Mouse (Mus musculus) urinary bladder, postnatal 25 days (tissue): ENCODE data around the gene Atp2a2.

Source experiments
- DNase-seq: peaks from one replicate; pipeline ENCODE4 v3.0.0; 2022; ENCODE audit warnings: low spot score

Gene Atp2a2

DNA sequence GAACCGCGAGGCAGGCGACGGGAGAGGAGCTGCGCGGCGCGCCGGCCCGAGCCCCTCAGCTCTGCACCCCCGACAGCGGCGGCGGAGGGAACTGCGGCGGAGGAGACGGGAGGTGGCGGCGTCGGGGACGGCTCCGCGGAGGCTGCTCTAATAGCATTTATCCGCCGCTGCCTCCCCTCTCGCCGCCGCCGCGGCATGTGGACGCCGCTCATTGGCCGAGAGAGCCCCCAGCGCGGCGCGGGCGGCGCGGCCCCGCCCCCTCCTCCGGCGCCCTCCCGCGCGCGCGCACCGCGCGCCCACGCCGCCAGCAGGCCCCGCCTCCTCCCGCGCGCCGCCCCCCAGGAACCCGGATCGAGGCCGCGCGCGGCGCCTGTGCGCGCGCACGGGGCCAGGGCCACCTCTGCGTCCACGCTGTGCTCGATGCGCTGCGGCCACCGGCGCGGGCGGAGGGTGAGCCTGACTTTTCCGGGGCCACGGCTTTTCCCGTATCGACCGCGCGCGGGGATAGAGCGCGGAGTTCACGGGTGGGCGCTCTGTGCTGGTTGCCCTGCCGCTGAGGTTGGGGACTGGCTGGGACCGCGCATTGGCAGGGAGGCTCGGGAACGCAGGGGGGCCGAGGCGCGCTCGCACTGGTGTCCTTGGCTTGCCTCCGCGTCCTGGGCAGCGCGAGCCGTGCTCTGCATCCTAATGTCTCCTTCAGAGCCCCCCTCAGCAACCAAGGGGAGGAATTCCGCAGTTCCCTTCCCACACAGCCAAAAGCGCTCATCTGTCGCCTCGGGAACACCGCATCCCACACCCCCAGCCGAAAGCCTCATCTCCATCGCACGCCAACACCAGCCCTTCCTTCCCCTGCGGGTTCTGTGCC, at the start of gene Atp2a2:
Gene Atp2a2, minus strand, starts transcription at position 149 of the 865 bp plus-strand sequence.
- peak; percentile 93 for DNase-seq

DNA sequence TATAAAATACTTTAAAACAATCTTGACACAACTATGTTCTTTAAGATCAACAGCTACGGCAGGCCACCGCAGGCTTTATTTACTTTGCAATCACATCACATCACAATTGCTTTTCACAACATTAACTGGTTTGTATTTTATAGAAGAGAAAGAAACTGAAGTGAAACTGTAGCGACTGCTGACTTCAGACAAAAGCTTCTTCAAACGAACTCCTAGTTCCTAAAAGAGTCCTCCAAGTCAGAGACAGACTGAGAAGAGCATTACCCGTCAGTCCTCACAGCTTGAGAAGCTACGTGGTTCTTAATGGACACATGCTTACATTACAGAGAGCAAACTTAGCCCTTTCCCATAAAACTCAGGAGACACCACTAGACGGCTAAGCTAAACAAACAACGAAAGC, 48.4 kb upstream of the Atp2a2 start:
- DNase-seq = no peak

DNA sequence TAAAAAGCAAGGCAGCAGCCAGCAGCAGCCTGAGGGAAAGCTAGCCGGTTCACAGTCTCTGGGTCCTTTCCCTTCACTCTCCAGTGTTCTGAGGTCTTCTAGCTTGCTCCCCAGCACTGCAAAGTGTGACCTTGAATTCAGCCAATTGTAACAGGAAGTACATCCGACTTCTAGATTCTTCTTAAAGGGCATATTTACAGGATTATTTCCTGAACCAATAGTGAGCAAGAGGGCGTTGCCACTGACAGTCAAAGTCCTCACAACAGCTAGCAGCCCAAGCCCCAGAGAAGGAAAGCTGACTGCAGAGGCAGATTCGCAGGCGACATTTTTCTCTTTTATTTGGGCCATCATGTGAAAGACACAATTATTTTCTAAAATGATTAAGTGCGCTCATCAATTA, 46.6 kb upstream of the Atp2a2 start:
- DNase-seq = no peak

DNA sequence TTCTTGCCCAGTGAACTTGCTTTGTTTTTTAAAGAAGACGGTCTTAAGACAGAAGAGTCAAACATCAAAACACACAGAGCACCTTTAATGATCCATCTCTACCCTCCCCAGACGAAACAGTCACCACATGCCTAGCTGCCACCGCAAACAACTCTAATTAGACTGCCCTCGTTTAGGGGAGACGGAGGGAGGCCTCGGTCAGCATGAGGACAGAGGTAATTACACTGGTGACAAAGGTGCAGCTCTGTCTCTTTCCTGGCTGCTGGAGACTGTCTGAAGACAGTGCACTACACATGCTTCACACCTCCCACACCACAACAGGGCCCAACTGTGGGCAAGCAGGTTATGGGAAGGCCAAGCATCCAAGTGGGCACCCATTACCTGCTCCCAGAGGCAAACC, 45.8 kb upstream of the Atp2a2 start:
- DNase-seq = no peak

DNA sequence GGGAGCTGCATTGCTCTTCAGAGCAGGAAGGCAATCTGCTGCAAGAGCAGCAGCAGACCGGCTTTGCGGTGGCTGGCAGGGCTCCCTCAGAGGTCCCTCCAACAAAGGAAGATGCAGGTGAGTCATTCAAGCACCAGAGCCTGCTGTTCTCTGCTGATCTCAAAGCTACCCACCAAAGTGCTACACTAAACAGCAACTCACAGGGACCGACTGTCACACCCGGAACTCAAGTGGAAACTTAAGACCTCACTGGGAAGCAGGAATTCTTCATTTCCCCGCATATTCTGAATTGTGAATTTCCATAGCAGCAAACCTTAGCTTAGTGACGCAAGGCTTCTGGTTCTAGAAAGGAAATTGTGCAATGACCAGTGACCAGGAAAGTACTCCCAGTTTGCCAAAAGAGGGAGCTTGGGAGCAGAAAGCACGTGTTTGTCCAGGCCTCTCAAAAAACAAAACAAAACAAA, 45.3 kb upstream of the Atp2a2 start:
- DNase-seq = peak; percentile 40

DNA sequence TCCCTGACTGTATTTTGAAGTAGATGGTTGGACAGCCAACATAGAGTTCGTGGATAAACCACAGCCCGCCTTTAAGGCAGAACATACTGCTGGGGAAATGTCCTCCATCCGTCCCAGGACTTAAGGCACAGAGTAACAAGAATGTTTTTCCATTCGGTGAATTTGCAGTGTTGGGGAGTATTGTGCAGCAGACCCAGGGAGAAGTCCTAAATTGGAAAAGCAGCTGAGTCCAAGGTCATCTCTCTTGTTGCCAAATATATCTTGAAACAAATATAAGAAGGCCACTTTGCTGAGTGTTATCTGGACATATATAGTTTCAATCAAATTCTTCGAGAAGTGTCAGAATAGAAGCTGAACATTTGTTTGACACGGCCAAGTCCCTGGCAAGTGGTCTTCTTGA, 41.4 kb upstream of the Atp2a2 start:
- no peak for DNase-seq

DNA sequence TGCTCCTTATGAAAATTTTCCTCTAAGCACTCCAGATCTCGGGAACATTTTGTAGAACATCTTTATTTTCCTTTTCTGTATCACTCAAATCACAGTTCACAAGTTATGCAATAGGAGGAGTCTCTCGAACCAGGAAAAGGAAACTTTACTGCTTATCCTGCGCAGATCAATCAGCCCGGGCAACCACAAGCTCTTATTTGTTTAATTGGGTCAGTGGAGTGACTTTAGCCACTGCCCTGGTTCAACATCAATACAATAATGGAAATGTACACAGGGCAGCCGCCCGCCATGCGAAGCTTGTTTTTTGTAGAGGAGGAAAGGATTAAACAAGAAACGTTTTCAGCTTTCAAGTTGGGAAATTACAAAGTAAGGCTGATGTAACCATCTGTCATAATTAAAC, 39.8 kb upstream of the Atp2a2 start:
- no peak for DNase-seq

DNA sequence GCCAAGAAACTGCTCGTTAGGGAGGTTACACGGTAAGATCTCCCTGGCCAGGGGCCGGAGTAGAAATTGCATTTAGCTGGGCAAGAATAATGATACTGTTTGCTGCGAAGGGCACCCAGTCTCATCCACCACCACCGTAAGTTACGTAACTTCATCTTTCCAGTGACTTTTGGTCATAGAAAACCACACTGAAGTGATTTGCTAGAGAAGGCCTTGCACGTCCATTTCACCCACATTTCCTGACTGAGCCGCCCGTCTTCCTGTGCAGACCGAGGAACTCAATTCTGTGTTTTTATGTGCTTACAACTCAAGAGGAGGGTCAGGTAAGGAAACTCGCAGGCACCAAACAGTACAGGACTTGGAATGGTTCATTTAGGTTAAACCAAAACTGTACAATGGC, 36.1 kb upstream of the Atp2a2 start:
- no peak for DNase-seq

DNA sequence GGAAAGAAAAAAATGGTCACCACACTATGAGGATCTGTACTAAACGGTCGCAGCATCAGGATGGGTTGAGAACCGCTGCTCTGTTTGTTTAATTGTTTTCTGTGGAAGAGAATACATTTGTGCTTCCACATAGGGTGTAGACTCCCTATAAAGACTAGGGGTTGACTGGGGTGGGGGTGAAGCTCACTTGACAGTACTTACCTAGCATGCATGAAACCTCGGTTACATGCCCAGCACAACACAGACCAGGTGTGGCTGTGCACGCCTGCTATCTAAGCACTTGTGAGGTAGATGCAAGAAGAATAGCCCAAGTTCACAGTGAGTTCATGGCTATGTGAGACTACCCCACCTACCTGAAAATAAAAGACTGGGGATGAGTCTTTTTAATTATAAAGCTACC, 35.6 kb upstream of the Atp2a2 start:
- no peak for DNase-seq

DNA sequence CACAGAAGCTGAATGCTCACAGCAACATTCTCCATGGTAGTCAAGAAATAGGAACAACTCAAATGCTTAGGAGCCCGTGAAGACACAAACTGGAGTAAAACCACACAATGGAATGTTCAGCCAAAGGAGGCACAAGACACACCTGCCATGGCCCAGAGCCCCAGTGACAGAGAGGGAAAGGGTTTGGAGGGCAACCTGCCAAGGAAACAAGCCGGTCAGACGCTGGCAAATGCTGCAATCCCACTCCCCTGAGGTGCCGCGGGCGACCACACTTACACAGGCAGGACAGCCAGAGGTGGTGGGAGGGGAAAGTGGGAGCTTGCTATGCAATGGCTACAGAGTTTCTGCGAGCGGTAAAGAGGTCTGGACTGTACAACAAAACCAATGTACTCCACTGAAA, 31.9 kb upstream of the Atp2a2 start:
- no peak for DNase-seq

DNA sequence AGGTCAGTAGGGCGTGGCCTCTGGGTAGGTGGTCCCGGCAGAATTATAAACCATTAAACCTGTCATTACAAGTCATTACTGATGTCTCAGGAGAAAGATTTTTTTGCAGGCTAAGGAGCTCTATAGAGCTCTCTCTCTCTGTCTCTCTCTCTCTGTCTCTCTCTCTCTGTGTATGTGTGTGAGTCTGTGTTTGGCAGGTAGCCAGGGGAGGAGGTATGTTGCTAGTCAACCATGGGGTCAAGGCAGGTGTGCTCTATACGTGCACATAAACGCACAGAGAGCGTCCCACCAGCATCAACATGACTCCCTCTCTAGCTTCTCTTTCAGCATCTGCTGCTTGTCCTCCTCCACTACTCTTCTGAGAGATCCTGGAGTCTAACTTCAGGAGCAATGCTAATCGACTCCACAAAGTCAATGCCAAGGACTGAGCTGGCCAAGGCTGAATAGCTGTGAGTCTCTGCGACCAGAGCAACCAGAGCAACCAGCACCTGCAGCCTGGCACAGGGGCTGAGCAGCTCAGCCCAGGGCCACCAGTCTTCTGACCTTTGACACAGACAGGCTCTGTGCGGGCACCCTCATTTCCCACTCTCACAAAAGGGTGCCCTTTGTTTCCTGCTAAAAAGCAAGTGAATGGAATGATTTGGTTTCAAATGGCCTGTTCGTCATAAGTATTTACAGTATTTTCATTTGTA, 28.0 kb upstream of the Atp2a2 start:
- DNase-seq = no peak

DNA sequence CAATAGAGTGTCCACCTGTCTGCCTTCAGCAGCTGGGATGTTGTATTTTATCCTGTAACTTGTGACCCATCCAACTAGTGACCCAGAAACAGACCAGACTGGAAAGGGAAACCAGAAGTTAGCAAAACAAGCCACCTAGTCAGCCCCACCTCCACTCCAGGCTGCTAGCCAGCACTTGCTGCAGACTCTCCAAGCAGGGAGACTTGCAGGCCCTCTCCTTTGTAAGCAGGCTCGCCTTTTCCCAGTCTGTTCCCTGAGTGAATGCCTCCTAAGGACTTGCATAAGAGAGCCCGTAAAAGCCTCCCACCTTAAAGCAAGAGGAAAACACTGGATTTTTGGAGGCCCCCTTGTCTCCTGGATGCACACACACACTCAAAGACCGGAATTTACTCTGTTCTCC, 27.3 kb upstream of the Atp2a2 start:
- peak; percentile 44 for DNase-seq

DNA sequence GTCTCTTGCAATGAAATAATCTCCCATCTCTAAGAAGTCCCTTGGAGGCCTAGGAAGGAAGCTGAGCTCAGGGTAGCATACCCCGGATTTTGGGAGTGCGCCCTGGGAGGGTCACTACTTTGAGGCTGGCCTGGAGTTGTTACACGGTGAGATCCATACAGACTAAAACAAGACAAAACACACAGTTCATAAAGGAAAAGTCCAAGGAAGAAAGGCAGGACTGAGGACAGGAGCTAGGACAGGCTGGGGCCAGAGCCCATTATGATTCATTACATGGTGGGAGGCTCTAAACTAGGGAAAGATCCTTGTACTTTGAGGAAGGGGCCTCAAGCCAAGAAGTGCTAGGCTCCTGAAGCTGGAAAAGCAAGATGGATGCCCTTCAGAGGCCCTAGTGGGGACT, 26.6 kb upstream of the Atp2a2 start:
- DNase-seq = no peak

DNA sequence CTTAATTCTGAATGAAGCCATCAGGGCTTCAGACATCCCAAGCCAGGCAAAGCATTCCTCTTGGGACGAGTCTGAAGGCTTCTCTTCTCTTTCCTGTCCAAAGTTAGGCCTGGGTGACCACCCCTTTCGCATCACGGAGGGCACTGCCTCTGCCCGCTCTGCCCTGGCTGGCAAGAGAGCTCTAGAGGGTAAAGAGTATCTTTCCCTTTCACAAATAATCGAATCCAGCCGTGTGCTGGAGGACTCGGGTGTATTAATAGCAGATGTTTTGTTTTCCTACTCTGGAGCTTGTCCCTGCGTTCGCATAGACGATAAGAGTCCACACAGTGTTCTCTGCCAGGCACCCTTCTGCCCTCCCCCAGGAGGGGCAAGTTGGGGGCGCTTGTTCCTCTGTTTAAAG, 25.7 kb upstream of the Atp2a2 start:
- DNase-seq = no peak

DNA sequence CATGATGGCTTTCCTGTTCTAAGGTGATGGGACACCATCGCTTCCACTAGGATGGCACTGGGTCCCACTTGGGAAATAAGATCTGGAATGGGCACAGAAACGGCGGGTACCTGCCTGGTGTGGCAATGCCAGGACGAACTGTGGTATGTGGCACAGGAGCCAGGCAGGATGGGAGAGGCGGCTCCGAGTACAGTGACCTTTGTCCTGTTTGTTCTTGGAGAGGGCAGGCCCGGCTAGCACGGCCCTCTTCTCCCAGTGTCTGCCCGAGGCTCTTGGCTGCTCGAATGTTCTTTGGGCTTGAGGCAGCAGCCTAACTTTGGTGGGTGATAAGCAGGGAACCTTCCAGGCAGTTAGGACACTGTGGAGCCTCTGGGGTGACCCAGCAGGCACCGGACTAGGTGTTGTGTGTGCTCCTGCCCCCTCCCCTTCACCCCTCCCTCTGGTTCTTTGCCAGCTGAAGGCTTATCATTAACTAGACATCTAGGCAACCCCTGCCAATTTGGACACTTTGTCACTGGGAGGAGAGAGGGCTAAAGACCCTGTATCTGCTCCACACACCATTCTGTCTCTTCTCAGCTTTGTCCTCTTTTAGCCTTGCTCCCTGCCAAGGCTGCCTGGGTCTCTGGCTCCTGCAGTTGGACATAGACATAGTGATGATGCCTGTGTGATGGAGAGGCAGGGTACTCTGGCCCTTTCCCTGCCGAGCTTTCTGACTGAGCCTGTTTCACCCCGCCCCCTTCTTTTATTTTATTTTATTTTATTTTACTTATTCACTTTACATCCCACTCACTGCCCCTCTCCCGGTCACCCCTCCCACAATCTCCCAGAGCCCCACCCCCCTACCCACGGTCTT, 25.1 kb upstream of the Atp2a2 start:
- peak; percentile 42 for DNase-seq

DNA sequence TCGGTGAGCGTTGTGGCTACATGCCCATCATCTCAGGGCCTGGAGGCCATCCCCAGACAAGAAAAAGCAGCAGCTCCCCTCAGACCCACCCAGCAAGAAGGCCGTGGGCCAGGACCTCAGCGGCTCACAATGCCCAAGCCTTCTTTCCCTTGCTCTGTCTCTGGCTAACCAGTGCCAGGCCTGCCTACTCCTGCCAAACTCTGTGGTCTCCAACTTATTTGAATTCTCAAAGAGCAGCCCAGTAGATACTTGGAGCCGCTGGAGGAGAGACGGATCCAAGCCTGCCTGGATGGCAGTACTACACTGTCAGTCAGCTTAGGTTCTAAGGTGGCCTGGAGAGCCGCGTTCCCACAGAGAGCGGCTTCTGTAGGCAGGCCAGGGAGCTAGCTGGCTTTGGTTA, 24.4 kb upstream of the Atp2a2 start:
- DNase-seq = no peak

DNA sequence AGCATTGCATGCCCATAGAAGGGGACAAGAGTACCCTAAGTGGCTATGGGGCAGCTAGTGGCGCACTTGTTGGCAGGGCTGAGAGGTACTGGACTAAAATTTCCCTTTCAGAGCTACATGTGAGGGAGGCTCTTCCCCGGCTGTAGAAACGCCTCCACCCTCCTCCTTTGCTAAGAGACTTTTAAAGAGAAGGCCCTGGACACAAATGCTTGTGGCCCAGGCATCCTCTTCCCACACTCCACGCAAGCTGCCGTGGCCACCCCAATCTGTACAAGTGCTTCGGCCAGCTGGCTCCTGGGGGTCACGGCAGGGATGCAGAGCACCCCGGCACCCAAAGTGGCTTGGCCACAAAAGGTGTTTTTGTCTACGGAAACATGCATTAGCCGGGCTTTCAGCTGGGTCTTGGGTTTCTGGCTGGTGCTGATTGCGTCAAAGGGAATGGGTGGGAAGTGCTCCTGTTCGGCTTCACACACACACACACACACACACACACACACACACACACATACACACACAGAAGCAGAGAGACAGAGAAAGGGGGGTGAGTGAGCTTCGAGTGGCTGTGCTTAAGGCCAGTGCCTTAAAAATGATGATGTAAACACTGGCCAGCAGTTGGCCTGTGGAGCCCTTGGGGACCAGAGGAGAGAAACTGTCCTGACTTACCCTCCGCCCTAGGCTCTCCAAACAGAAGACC, 23.4 kb upstream of the Atp2a2 start:
- no peak for DNase-seq

DNA sequence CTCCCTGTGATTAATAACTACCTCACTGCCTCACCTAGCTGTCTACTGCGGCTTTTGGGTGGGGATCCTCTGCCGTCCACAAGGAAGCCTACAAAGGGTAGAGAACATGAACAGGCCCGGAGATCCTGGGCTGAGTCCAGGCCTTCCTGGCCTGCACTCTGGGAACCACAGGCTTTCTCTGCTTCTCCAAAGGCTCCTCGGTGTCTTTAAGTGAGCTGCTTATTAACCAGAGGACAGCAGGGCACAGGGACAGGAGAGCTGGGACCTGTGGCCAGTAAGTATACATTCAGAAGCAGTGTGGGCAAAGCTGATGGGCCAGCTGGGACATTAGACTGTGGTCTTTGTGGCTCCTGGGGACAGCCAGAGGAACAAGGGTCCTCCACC, 22.8 kb upstream of the Atp2a2 start:
- no peak for DNase-seq

DNA sequence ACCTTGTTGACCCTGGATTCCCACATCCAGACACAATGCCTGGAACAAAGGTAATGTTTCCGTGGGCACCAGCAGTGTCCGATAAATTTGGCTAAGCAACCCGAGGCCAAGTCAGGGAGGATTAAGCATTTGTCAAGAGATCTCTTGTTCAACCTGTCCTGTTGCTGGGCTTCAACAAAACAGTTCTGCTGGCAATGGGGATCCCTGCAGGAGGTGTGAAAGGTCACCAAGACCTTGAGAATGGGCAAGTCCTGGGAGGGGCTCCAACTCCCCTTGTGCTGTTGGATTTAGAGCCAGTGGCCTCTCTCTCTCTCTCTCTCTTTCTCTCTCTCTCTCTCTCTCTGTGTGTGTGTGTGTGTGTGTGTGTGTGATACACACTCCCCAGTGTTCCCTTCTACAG, 22.2 kb upstream of the Atp2a2 start:
- DNase-seq = no peak

DNA sequence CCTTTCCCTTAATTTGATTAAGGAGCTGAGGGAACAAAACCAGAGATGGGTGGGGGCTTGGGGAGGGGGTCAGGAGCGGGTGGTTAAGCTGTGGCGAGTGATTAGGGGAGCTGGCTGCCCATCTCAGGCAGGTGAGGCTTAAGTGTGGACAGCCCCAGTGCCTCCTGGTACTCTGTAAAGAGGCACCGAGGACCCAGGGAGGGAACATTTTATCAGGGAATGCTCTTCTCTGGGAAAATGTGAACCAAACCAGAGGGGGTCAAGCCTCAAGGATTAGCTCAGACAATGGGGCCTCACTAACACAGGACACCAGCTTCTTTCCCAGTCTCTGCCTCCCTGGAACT, 19.1 kb upstream of the Atp2a2 start:
- no peak for DNase-seq

DNA sequence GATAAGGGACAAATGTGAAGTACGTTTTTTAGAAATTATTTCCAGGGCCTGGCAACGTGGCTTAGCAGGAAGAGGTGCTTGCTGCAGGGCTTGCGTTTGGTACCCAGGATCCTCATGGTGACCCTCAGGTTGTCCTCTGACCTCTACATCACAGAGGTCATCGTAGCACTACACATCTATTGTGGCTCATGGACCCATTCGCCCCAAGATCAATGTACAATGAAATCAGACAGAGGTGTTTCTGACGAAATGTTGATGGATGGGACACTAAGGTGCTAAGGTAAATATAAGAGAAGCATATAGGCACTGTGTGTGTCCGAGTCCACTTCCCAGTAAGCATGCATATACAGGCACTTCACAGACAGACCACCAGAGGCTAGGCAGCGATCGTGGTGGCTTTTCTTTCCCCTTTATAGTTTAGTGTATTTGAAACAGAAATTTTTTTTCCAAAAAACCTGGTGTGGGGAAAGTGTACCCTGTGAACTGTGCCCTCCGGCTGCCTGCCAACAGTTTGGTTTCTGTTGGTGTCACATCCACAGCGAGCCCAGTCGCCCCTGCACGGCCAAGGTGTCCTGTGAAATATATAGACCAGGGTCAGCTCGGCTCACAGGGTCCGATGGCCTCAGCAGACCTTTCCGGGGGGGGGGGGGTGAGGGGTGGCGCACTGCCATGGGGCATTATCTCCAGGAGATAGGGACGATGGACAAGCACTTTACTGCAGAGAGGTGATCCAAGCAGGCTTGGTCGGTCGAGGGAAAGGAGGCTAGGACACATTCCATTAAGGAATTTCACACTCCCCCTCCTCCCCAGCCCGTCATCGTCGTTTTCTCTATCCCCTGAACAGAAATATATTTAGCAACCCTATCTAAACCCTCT, 18.5 kb upstream of the Atp2a2 start:
- DNase-seq = no peak
